Mouse (Mus musculus) midbrain, embryonic 13.5 days (tissue): ENCODE measurements around the gene Clp1. TPM values are rescaled to one million over a fixed set of nuclear protein-coding genes. Genes with fewer than 3 reads are reported as not detected.

ENCODE experiments used
- ATAC-seq: fragments of 200-750 bp; cut with Nextera tagmentation; 2 replicates; pipeline ENCODE4 v1.8.0; 2017; ENCODE audit warnings: mild to moderate bottlenecking, moderate TSS enrichment, moderate library complexity
- H3K27ac ChIP-seq: fragments of 300-500 bp; sonication (generic); 2 replicates; pipeline ENCODE4 v1.5.1; 2015; ENCODE audit warnings: inconsistent platforms, mild to moderate bottlenecking, moderate library complexity
- H3K27me3 ChIP-seq: fragments of 300-500 bp; sonication (generic); 2 replicates; pipeline ENCODE4 v1.6.1; 2015; ENCODE audit warnings: mild to moderate bottlenecking, inconsistent platforms
- H3K36me3 ChIP-seq: fragments of 300-500 bp; sonication (generic); 2 replicates; pipeline ENCODE4 v1.6.1; 2015; ENCODE audit warnings: mild to moderate bottlenecking, inconsistent platforms
- H3K4me1 ChIP-seq: fragments of 300-500 bp; sonication (generic); replicated peaks from 2 replicates; pipeline ENCODE4 v1.6.1; 2015; ENCODE audit warnings: inconsistent platforms
- H3K4me2 ChIP-seq: fragments of 300-500 bp; sonication (generic); replicated peaks from 2 replicates; pipeline ENCODE4 v1.6.1; 2015; ENCODE audit warnings: moderate library complexity, mild to moderate bottlenecking, inconsistent platforms
- H3K4me3 ChIP-seq: fragments of 300-500 bp; sonication (generic); replicated peaks from 2 replicates; pipeline ENCODE4 v1.5.1; 2015; ENCODE audit warnings: mild to moderate bottlenecking, inconsistent platforms
- H3K9ac ChIP-seq: fragments of 300-500 bp; sonication (generic); replicated peaks from 2 replicates; pipeline ENCODE4 v1.6.1; 2015; ENCODE audit warnings: mild to moderate bottlenecking, inconsistent platforms
- H3K9me3 ChIP-seq: fragments of 300-500 bp; sonication (generic); 2 replicates; pipeline ENCODE4 v1.6.1; 2016; ENCODE audit warnings: mild to moderate bottlenecking, inconsistent platforms
- WGBS: fragments of 180-500 bp; shearing (Covaris S2); methylation state at CpG from one replicate; pipeline ENCODE4 v1.1.7; 2015; 5-methylcytosine and 5-hydroxymethylcytosine counted together
- polyA plus RNA-seq: library from polyadenylated mRNA; unstranded; fragments of >200 nt; fragmentation: Nextera tagmentation; extraction: Ambion mirVana; gene quantifications from 2 replicates; pipeline ENCODE4 v1.2.1, GENCODE M21; 2015

Clp1 gene
- polyA plus RNA-seq, 1 experiment from 2014 or later, result 34.5 TPM

- Histone ChIP-seq H3K4me3 (no peak overlapping the region), H3K9me3 (no peaks in the 10 kb centered on the region), H3K4me1 (peaks cover 21% of the 10 kb centered on the region), H3K36me3 (peaks cover 35% of the 10 kb centered on the region), H3K4me2 (no peak overlapping the region), H3K27me3 (no peaks in the 10 kb centered on the region), H3K9ac (no peak overlapping the region), H3K27ac (no peak overlapping the region)
- ATAC-seq, result no peak
- 87% methylated on average over 2 of the region's 2 CpGs for WGBS
These were observed 6.4 kb downstream of the Clp1 start for GRCm38 (mm10) chr2:84720718-84721117.

DNA sequence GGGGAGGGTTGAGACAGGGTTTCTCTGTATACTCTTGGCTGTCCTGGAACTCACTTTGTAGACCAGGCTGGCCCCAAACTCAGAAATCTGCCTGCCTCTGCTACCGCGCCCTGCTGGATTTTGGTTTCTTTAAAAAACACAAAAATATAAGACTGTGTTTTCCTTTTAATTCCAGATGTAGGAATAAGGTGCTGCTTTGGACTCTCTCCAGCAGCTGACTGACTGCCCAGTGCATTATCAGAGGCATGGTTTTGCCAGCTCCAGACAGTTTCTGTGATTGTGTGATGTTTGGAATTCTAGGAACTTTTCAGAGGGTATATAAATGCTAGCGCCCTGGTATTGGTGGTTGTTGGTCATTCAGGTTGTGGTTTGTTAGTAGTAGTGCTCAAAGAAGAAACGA lies 9.8 kb downstream of the Clp1 start:
- 96% methylated on average over 4 of the region's 4 CpGs for WGBS
- Histone ChIP-seq H3K9me3 (no peaks in the 10 kb centered on the region), H3K4me3 (no peak overlapping the region), H3K27ac (no peak overlapping the region), H3K36me3 (peaks cover 13% of the 10 kb centered on the region), H3K27me3 (no peaks in the 10 kb centered on the region), H3K9ac (no peak overlapping the region), H3K4me1 (peaks cover 27% of the 10 kb centered on the region), H3K4me2 (no peak overlapping the region)
- no peak for ATAC-seq

GRCm38 (mm10) chr2:84716423-84717355 lies 10.5 kb downstream of the Clp1 start:
- peaks cover 8% of the 10 kb centered on the region for H3K36me3 ChIP-seq
- H3K9me3 ChIP-seq, result no peaks in the 10 kb centered on the region
- ATAC-seq, result no peak
- 35% methylated on average over 9 of the region's 9 CpGs for WGBS
- peak overlapping the region; percentile 77 for H3K9ac ChIP-seq
- H3K4me3 ChIP-seq, result peak overlapping the region; percentile 96
- H3K27me3 ChIP-seq, result no peaks in the 10 kb centered on the region
- H3K27ac ChIP-seq, result peak overlapping the region; percentile 97
- H3K4me2 ChIP-seq, result peak overlapping the region; percentile 74
- H3K4me1 ChIP-seq, result peaks cover 31% of the 10 kb centered on the region

- H3K4me3 ChIP-seq, result peak overlapping the region; percentile 96
- peak overlapping the region; percentile 97 for H3K9ac ChIP-seq
- no peaks in the 10 kb centered on the region for H3K9me3 ChIP-seq
- no peaks in the 10 kb centered on the region for H3K27me3 ChIP-seq
- H3K36me3 ChIP-seq, result peaks cover under 1% of the 10 kb centered on the region
- peak; percentile 96 for ATAC-seq
- under 1% methylated on average over 33 of the region's 33 CpGs for WGBS
- H3K4me1 ChIP-seq, result peaks cover 27% of the 10 kb centered on the region
- H3K27ac ChIP-seq, result peak overlapping the region; percentile 97
- H3K4me2 ChIP-seq, result peak overlapping the region; percentile 74
These were observed 11.4 kb downstream of the Clp1 start for GRCm38 (mm10) chr2:84715562-84716361.

DNA sequence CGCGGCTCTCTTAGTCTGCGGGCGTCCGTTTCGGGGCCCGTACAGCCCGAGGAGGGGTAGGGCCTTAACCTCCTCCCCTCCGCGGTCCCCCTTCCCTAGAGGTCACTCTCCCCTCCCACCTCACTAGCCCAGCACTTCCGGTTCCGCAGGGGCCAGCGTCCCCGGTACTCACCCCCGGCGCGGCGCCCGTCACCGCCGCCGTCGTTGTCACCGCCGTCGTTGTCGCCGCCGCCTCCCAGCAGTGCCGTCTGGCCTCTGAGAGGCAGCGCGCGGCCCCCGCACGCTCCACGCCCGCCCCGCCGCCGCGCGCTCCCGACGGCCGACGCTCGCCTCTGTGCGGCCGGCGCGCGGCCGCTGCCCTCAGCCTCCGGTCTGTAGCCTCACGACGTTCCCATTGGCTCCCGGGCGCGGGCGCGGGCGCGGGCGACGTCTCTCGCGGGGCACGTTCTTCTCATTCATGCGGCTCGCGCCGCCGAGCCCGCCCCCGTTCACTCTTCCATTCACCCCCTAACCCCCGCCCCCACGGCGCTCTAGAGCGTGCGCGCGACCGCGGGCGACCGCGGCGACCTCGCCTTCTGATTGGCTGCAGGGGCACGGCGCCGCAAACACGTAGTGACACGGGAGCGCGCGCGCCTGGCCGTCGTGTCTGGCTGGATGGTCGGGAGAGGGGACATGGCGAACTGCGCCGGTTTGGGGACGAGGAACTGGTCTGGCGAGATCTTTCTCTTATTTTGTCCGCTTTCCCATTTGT lies 12.2 kb downstream of the Clp1 start, which contains the start of gene Zdhhc5:
Gene Zdhhc5 (minus strand): TSS at position 370 of the 751 bp plus-strand sequence.
- H3K9me3 ChIP-seq, result no peaks in the 10 kb centered on the region
- ATAC-seq, result peak; percentile 97

DNA sequence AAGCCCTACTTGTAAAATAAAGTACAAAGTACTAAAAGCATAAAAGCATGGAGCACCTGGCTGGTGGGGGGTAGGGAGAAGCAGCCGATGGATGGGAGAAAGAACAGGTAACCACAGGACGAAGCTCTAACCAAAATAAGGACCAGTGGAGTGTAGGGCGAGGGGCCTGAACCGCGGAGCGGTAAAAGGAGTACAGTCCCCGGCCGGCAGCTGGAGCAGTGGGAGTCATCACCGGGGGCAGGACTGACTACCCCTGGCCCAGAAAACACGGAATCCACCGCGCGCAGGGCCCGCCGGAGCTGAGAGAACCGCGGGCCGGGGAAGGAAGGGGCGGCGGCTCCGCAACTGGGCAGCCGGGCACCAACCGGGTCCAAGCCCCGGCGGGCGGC lies 12.7 kb downstream of the Clp1 start:
- Histone ChIP-seq H3K27me3 (no peaks in the 10 kb centered on the region), H3K36me3 (peaks cover 12% of the 10 kb centered on the region), H3K4me2 (peak overlapping the region; percentile 74), H3K4me1 (peaks cover 30% of the 10 kb centered on the region), H3K9me3 (no peaks in the 10 kb centered on the region), H3K27ac (peak overlapping the region; percentile 97), H3K4me3 (peak overlapping the region; percentile 96), H3K9ac (peak overlapping the region; percentile 97)
- WGBS, result 1% methylated on average over 23 of the region's 26 CpGs
- ATAC-seq, result no peak; the same call in 1 of the 2 replicates

More for the DNA sequence above, 12.2 kb downstream of the Clp1 start, which contains the start of gene Zdhhc5:
- peak within 1 kb of the TSS; percentile 96 for H3K4me3 ChIP-seq
- WGBS, result under 1% methylated on average over 104 of the region's 107 CpGs
- no peaks in the 10 kb centered on the region for H3K27me3 ChIP-seq
- peak within 1 kb of the TSS; percentile 74 for H3K4me2 ChIP-seq
- H3K9ac ChIP-seq, result peak within 1 kb of the TSS; percentile 97
- peaks cover 9% of the 10 kb centered on the region for H3K36me3 ChIP-seq
- H3K27ac ChIP-seq, result peak within 1 kb of the TSS; percentile 97
- H3K4me1 ChIP-seq, result peaks cover 27% of the 10 kb centered on the region

GRCm38 (mm10) chr2:84711898-84712297 lies 15.3 kb downstream of the Clp1 start:
- no peak overlapping the region for H3K4me2 ChIP-seq
- no peaks in the 10 kb centered on the region for H3K27me3 ChIP-seq
- H3K36me3 ChIP-seq, result peaks cover 31% of the 10 kb centered on the region
- WGBS, result 90% methylated on average over 2 of the region's 2 CpGs
- ATAC-seq, result no peak
- H3K9me3 ChIP-seq, result no peaks in the 10 kb centered on the region
- no peak overlapping the region for H3K9ac ChIP-seq
- H3K27ac ChIP-seq, result no peak overlapping the region
- H3K4me3 ChIP-seq, result no peak overlapping the region
- H3K4me1 ChIP-seq, result peaks cover 41% of the 10 kb centered on the region

DNA sequence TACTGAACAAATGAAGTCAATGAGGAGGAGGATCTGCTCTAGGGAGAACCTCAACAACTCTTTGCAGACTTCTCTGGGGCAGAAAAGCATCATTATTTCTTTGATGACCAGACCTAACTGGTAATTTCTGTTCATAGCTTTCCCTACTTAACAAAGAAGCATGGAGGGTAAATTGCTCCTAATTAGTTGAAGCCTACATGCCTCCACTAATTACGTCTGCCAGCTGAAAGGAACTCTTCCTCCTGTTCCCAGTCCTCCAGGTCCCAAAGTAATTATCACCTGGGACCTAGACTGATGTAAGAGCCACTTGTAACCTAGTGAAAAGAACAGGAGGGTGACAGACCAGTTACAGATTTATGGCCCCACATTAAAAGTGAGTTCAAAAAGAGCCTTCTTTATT lies 19.6 kb downstream of the Clp1 start:
- Histone ChIP-seq H3K4me1 (peaks cover 21% of the 10 kb centered on the region), H3K36me3 (peaks cover 39% of the 10 kb centered on the region), H3K27me3 (no peaks in the 10 kb centered on the region), H3K9me3 (no peaks in the 10 kb centered on the region), H3K4me3 (no peak overlapping the region), H3K27ac (no peak overlapping the region), H3K4me2 (no peak overlapping the region), H3K9ac (no peak overlapping the region)
- 79% methylated on average over 1 of the region's 1 CpGs for WGBS
- ATAC-seq, result no peak

DNA sequence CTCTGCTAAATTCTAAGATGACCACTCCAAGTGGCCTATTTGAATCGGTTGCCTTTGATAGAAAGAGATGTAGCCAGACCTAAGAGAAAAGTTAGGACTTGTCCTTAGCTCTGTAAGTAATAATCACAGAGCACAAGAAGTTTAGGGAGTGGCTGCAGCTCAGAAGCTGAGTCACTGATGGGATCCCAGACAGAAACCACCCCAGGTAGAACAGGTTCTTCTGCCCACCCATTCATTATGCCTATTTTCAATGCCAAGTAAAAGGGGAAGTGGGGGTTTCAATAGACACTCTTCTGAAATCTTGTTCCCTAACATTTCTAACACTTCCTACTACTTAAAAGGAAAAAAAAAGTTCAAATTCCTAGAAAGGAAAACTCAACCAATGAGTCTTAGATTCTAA lies 21.9 kb downstream of the Clp1 start:
- peaks cover 16% of the 10 kb centered on the region for H3K4me1 ChIP-seq
- no peaks in the 10 kb centered on the region for H3K27me3 ChIP-seq
- no peak overlapping the region for H3K9ac ChIP-seq
- H3K4me3 ChIP-seq, result no peak overlapping the region
- no peaks in the 10 kb centered on the region for H3K9me3 ChIP-seq
- no peak for ATAC-seq
- peaks cover 36% of the 10 kb centered on the region for H3K36me3 ChIP-seq
- 98% methylated on average over 1 of the region's 1 CpGs for WGBS
- H3K27ac ChIP-seq, result no peak overlapping the region
- H3K4me2 ChIP-seq, result no peak overlapping the region

- H3K9me3 ChIP-seq, result no peaks in the 10 kb centered on the region
- H3K4me1 ChIP-seq, result peaks cover 12% of the 10 kb centered on the region
- no peak overlapping the region for H3K4me2 ChIP-seq
- H3K9ac ChIP-seq, result no peak overlapping the region
- no peak overlapping the region for H3K4me3 ChIP-seq
- H3K27me3 ChIP-seq, result no peaks in the 10 kb centered on the region
- no peak for ATAC-seq
- 80% methylated on average over 5 of the region's 5 CpGs for WGBS
- peaks cover 31% of the 10 kb centered on the region for H3K36me3 ChIP-seq
- H3K27ac ChIP-seq, result no peak overlapping the region
These were observed 22.8 kb downstream of the Clp1 start for GRCm38 (mm10) chr2:84704329-84704728.

DNA sequence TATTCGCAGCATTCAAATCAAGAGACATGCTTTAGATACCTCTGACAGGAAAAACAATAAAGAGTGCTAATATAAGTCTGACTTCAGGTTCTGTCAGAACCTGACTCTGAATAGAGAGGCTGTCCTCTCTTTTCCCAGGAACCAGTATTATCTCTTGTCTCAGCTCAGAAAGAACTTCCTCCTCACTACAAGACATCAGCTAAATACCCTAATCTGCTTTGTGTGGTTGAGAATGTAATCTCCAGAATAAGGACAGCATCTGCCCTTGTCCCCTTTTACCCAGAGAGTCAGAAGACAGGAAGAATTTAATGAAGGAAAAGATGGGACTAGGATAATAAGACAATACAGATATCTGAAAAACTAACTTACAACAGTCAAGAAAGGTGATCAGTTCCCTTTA lies 23.7 kb downstream of the Clp1 start:
- H3K4me2 ChIP-seq, result no peak overlapping the region
- peaks cover 27% of the 10 kb centered on the region for H3K36me3 ChIP-seq
- WGBS, result 97% methylated on average over 1 of the region's 1 CpGs
- ATAC-seq, result no peak
- peaks cover 3% of the 10 kb centered on the region for H3K4me1 ChIP-seq
- no peak overlapping the region for H3K4me3 ChIP-seq
- no peak overlapping the region for H3K27ac ChIP-seq
- H3K27me3 ChIP-seq, result no peaks in the 10 kb centered on the region
- H3K9ac ChIP-seq, result no peak overlapping the region
- H3K9me3 ChIP-seq, result no peaks in the 10 kb centered on the region
